Mouse (Mus musculus): Measurements from ENCODE around the gene Krt25. TPM values are rescaled to one million over a fixed set of nuclear protein-coding genes. Genes with fewer than 3 reads are reported as not detected.

The Krt25 gene
- not detected in 2 replicates for polyA plus RNA-seq (2012; rRNA removed)

- 86% methylated on average over 11 of the region's 11 CpGs for WGBS
- no peak for DNase-seq (ENCODE audit: low read depth, low spot score)
Observed at GRCm38 (mm10) chr11:99322851-99323250, at the start of gene Krt25. TSS of gene Krt25 (minus strand) at chr11:99322951.

GRCm38 (mm10) chr11:99369853-99370451 lies 47.2 kb upstream of the Krt25 start:
- 84% methylated on average over 8 of the region's 8 CpGs for WGBS
- DNase-seq (ENCODE audit: low read depth, low spot score), result no peak

GRCm38 (mm10) chr11:99369229-99369628 lies 46.5 kb upstream of the Krt25 start:
- whole genome bisulfite sequencing, result 13% methylated on average over 3 of the region's 3 CpGs

GRCm38 (mm10) chr11:99366791-99367190 lies 44.0 kb upstream of the Krt25 start:
- DNase-seq (ENCODE audit: low read depth, low spot score), result no peak
- 34% methylated on average over 10 of the region's 10 CpGs for WGBS

More at GRCm38 (mm10) chr11:99369229-99369628, 46.5 kb upstream of the Krt25 start:
- no peak for DNase-seq (ENCODE audit: low read depth, low spot score)

- DNase-seq (ENCODE audit: low read depth, low spot score), result no peak
- WGBS, result 17% methylated on average over 9 of the region's 9 CpGs
Observed at GRCm38 (mm10) chr11:99364412-99364811, 41.7 kb upstream of the Krt25 start.

GRCm38 (mm10) chr11:99361423-99361822 lies 38.7 kb upstream of the Krt25 start:
- 44% methylated on average over 8 of the region's 8 CpGs for WGBS
- no peak for DNase-seq (ENCODE audit: low read depth, low spot score)

GRCm38 (mm10) chr11:99351004-99351403 lies 28.3 kb upstream of the Krt25 start, which contains the start of gene Krt27:
TSS of gene Krt27 (minus strand) at chr11:99351104.
- no peak for DNase-seq (ENCODE audit: low read depth, low spot score)
- 52% methylated on average over 12 of the region's 12 CpGs for WGBS

- 70% methylated on average over 11 of the region's 11 CpGs for WGBS
- DNase-seq (ENCODE audit: low read depth, low spot score), result no peak
Observed at GRCm38 (mm10) chr11:99339299-99339847, 16.6 kb upstream of the Krt25 start.

- WGBS, result 88% methylated on average over 11 of the region's 11 CpGs
- DNase-seq (ENCODE audit: low read depth, low spot score), result no peak
Observed at GRCm38 (mm10) chr11:99337866-99338265, 15.1 kb upstream of the Krt25 start, which contains the start of gene Krt26. TSS of gene Krt26 (minus strand) at chr11:99337966.

- 53% methylated on average over 13 of the region's 13 CpGs for WGBS
- no peak for DNase-seq (ENCODE audit: low read depth, low spot score)
Observed at GRCm38 (mm10) chr11:99333426-99333825, 10.7 kb upstream of the Krt25 start.

GRCm38 (mm10) chr11:99329655-99330054 lies 6.9 kb upstream of the Krt25 start:
- DNase-seq (ENCODE audit: low read depth, low spot score), result no peak

GRCm38 (mm10) chr11:99321094-99321493 lies 1.7 kb downstream of the Krt25 start:
- WGBS, result 87% methylated on average over 14 of the region's 14 CpGs
- no peak for DNase-seq (ENCODE audit: low read depth, low spot score)

More at GRCm38 (mm10) chr11:99329655-99330054, 6.9 kb upstream of the Krt25 start:
- 70% methylated on average over 2 of the region's 2 CpGs for WGBS

GRCm38 (mm10) chr11:99319127-99319526 lies 3.6 kb downstream of the Krt25 start:
- WGBS, result 18% methylated on average over 9 of the region's 9 CpGs

GRCm38 (mm10) chr11:99316543-99316942 lies 6.2 kb downstream of the Krt25 start:
- WGBS, result 59% methylated on average over 8 of the region's 8 CpGs
- no peak for DNase-seq (ENCODE audit: low read depth, low spot score)

More at GRCm38 (mm10) chr11:99319127-99319526, 3.6 kb downstream of the Krt25 start:
- DNase-seq (ENCODE audit: low read depth, low spot score), result no peak

GRCm38 (mm10) chr11:99314594-99314993 lies 8.2 kb downstream of the Krt25 start:
- DNase-seq (ENCODE audit: low read depth, low spot score), result no peak

GRCm38 (mm10) chr11:99310882-99311281 lies 11.9 kb downstream of the Krt25 start:
- WGBS, result 90% methylated on average over 1 of the region's 1 CpGs
- no peak for DNase-seq (ENCODE audit: low read depth, low spot score)

More at GRCm38 (mm10) chr11:99314594-99314993, 8.2 kb downstream of the Krt25 start:
- WGBS, result 90% methylated on average over 2 of the region's 2 CpGs

- DNase-seq (ENCODE audit: low read depth, low spot score), result no peak
- WGBS, result 22% methylated on average over 2 of the region's 2 CpGs
Observed at GRCm38 (mm10) chr11:99307579-99307978, 15.2 kb downstream of the Krt25 start.

- 22% methylated on average over 5 of the region's 5 CpGs for WGBS
- DNase-seq (ENCODE audit: low read depth, low spot score), result no peak
Observed at GRCm38 (mm10) chr11:99295039-99295438, 27.7 kb downstream of the Krt25 start.

GRCm38 (mm10) chr11:99292846-99293245 lies 29.9 kb downstream of the Krt25 start:
- WGBS, result 59% methylated on average over 5 of the region's 5 CpGs
- no peak for DNase-seq (ENCODE audit: low read depth, low spot score)

- no peak for DNase-seq (ENCODE audit: low read depth, low spot score)
- WGBS, result 53% methylated on average over 11 of the region's 11 CpGs
Observed at GRCm38 (mm10) chr11:99284833-99285312, 37.9 kb downstream of the Krt25 start, which contains the start of gene Krt24. TSS of gene Krt24 (minus strand) at chr11:99285262.

GRCm38 (mm10) chr11:99284011-99284410 lies 38.7 kb downstream of the Krt25 start:
- 84% methylated on average over 5 of the region's 5 CpGs for WGBS
- no peak for DNase-seq (ENCODE audit: low read depth, low spot score)

Measured in large intestine, adult 2 months (tissue).